Mouse (Mus musculus) kidney, postnatal 10 days (tissue): Measurements from ENCODE around the gene Golga2.

ENCODE experiments used
- DNase-seq: peaks from one replicate; pipeline ENCODE4 v3.0.0; 2021; ENCODE audit warnings: mixed read lengths

Golga2 gene

GRCm38 (mm10) chr2:32287334-32287840 is at the start of gene Golga2:
Gene Golga2, plus strand, starts transcription at chr2:32287384.
- no peak for DNase-seq

GRCm38 (mm10) chr2:32237571-32237970 is 49.6 kb upstream of the Golga2 start:
- no peak for DNase-seq

GRCm38 (mm10) chr2:32238708-32239435 is 48.3 kb upstream of the Golga2 start:
- no peak for DNase-seq

- DNase-seq, result no peak
Measured at GRCm38 (mm10) chr2:32240591-32240990, 46.6 kb upstream of the Golga2 start.

- no peak for DNase-seq
Measured at GRCm38 (mm10) chr2:32242986-32243385, 44.2 kb upstream of the Golga2 start.

GRCm38 (mm10) chr2:32246741-32247140 is 40.4 kb upstream of the Golga2 start:
- no peak for DNase-seq

GRCm38 (mm10) chr2:32248377-32249361 is 38.5 kb upstream of the Golga2 start:
- DNase-seq, result no peak

- no peak for DNase-seq
Measured at GRCm38 (mm10) chr2:32251791-32252527, 35.2 kb upstream of the Golga2 start.

GRCm38 (mm10) chr2:32252658-32253057 is 34.5 kb upstream of the Golga2 start:
- DNase-seq, result no peak

- no peak for DNase-seq
Measured at GRCm38 (mm10) chr2:32253352-32253751, 33.8 kb upstream of the Golga2 start.

- no peak for DNase-seq
Measured at GRCm38 (mm10) chr2:32254563-32254962, 32.6 kb upstream of the Golga2 start.

GRCm38 (mm10) chr2:32256273-32256672 is 30.9 kb upstream of the Golga2 start:
- no peak for DNase-seq

- DNase-seq, result peak; percentile 48
Measured at GRCm38 (mm10) chr2:32258887-32259533, 28.2 kb upstream of the Golga2 start.

- DNase-seq, result peak; percentile 93
Measured at GRCm38 (mm10) chr2:32259657-32260417, 27.3 kb upstream of the Golga2 start, which contains the start of gene Uck1. Gene Uck1, minus strand, starts transcription at chr2:32260159.

GRCm38 (mm10) chr2:32260635-32261034 is 26.5 kb upstream of the Golga2 start:
- peak; percentile 66 for DNase-seq

GRCm38 (mm10) chr2:32275823-32276222 is 11.4 kb upstream of the Golga2 start:
- DNase-seq, result no peak

GRCm38 (mm10) chr2:32282289-32282688 is 4.9 kb upstream of the Golga2 start:
- no peak for DNase-seq

GRCm38 (mm10) chr2:32282727-32283126 is 4.5 kb upstream of the Golga2 start:
- DNase-seq, result peak; percentile 69

- DNase-seq, result no peak
Measured at GRCm38 (mm10) chr2:32283986-32284385, 3.2 kb upstream of the Golga2 start.

- peak; percentile 100 for DNase-seq
Measured at GRCm38 (mm10) chr2:32287923-32288367, 761 bp downstream of the Golga2 start, which contains the start of gene Swi5. Gene Swi5, minus strand, starts transcription at chr2:32288075.

- DNase-seq, result no peak
Measured at GRCm38 (mm10) chr2:32288371-32288931, 1.3 kb downstream of the Golga2 start.
